Comparison of ENCODE assay signal across 8 mouse cellular contexts in genomic region chr12:75853559-75853958, GRCm38 (mm10). TPM values are rescaled to one million over a fixed set of nuclear protein-coding genes. Genes with fewer than 3 reads are reported as not detected.
DNase-seq lines count a peak whose midpoint lies in the region; TF ChIP-seq lines count a peak whose summit lies in the region.

No protein-coding gene starts in this region.

- H3K4me1 ChIP-seq in embryonic fibroblast, embryonic 13.5 days (ENCODE audit: control insufficient read depth, insufficient read depth, low read length): peaks cover 10% of the 10 kb centered on the region

- no peak overlapping the region for H3K4me3 ChIP-seq in embryonic fibroblast, embryonic 13.5 days (ENCODE audit: insufficient read depth, low read length)

- TF ChIP-seq POLR2A in embryonic fibroblast, embryonic 13.5 days (IDR thresholded peaks at IDR 0.05; ENCODE audit: low read depth, low read length): no peak

- DNase-seq in gastrocnemius, adult 18-20 months (ENCODE audit: low spot score): peak; percentile 71
- DNase-seq in gastrocnemius, postnatal 10 days: no peak
- peak; percentile 82 for DNase-seq in kidney, adult 11 months
- DNase-seq in lung, postnatal 10 days: peak; percentile 76
- no peak for DNase-seq in c-Kit-positive CD71-positive TER-119-positive erythroid progenitor cells, embryonic 14.5 days (ENCODE audit: low spot score)
- no peak for DNase-seq in spleen, postnatal 10 days (ENCODE audit: low spot score in 2 of 2)
- DNase-seq in thymus, postnatal 25 days: no peak

- no peak for TF ChIP-seq CTCF in embryonic fibroblast, embryonic 13.5 days (IDR thresholded peaks at IDR 0.05; ENCODE audit: borderline replicate concordance, insufficient read depth, low read length)

- H3K27ac ChIP-seq in embryonic fibroblast, embryonic 13.5 days (ENCODE audit: insufficient read depth, low read length): peak overlapping the region; percentile 63

RNA-seq across cellular contexts. Expression of gene Syne2, which starts 35.6 kb away (rescaled TPM):
- 10 to 100 TPM in 1 of 2 experiments, 1 to 10 TPM in 1; 9.1 to 13.9 TPM for total RNA-seq in gastrocnemius, adult 18-20 months (2021)
- 10 to 100 TPM; 22.2 to 28.2 TPM for total RNA-seq in gastrocnemius, postnatal 10 days (2021)
- 10.9 TPM in 2 replicates for polyA plus RNA-seq in embryonic fibroblast, embryonic 13.5 days (2011; ENCODE audit: insufficient read length, low read depth, missing spikeins)

Comparison
In these comparisons a context has a peak if more than half of its experiments do, and no peak if none do; other contexts are left out.
1. DNase-seq: peak in gastrocnemius, adult 18-20 months (single experiment), kidney, adult 11 months (single experiment) and lung, postnatal 10 days (single experiment); none in gastrocnemius, postnatal 10 days (single experiment), c-Kit-positive CD71-positive TER-119-positive erythroid progenitor cells, embryonic 14.5 days (single experiment), spleen, postnatal 10 days (0 of 2) and thymus, postnatal 25 days (single experiment).